Mouse (Mus musculus) forebrain, embryonic 14.5 days (tissue): ENCODE results near the gene Myd88. TPM values are rescaled to one million over a fixed set of nuclear protein-coding genes. Genes with fewer than 3 reads are reported as not detected.

Source experiments
- ATAC-seq: fragments of 200-750 bp; cut with Nextera tagmentation; 2 replicates; pipeline ENCODE4 v1.8.0; 2017; ENCODE audit warnings: mild to moderate bottlenecking, moderate library complexity
- DNase-seq: peaks from one replicate; pipeline ENCODE4 v3.0.0-alpha.2; 2015; ENCODE audit warnings: low spot score
- H3K27ac ChIP-seq: fragments of 300-500 bp; sonication (generic); 2 replicates; pipeline ENCODE4 v1.5.1; 2014; ENCODE audit warnings: low read depth, mild to moderate bottlenecking, control low read depth, low read length, moderate library complexity
- H3K27me3 ChIP-seq: fragments of 300-500 bp; sonication (generic); replicated peaks from 2 replicates; pipeline ENCODE4 v1.6.1; 2014; ENCODE audit warnings: low read length, control low read depth, mixed read lengths; ENCODE audit not compliant: control insufficient read depth, insufficient read depth
- H3K36me3 ChIP-seq: fragments of 300-500 bp; sonication (generic); 2 replicates; pipeline ENCODE4 v1.6.1; 2014; ENCODE audit warnings: low read length, control low read depth; ENCODE audit not compliant: control insufficient read depth, insufficient read depth
- H3K4me1 ChIP-seq: fragments of 300-500 bp; sonication (generic); 2 replicates; pipeline ENCODE4 v1.6.1; 2014; ENCODE audit warnings: antibody characterized with exemption, low read length, control low read depth; ENCODE audit not compliant: control insufficient read depth, insufficient read depth
- H3K4me2 ChIP-seq: fragments of 300-500 bp; sonication (generic); 2 replicates; pipeline ENCODE4 v1.6.1; 2014; ENCODE audit warnings: mild to moderate bottlenecking, control low read depth, low read length
- H3K4me3 ChIP-seq: fragments of 300-500 bp; sonication (generic); 2 replicates; pipeline ENCODE4 v1.5.1; 2014; ENCODE audit warnings: low read depth, low read length, control low read depth
- H3K9ac ChIP-seq: fragments of 300-500 bp; sonication (generic); 2 replicates; pipeline ENCODE4 v1.6.1; 2014; ENCODE audit warnings: mild to moderate bottlenecking, low read length, control low read depth, moderate library complexity
- H3K9me3 ChIP-seq: fragments of 300-500 bp; sonication (generic); replicated peaks from 2 replicates; pipeline ENCODE4 v1.6.1; 2016; ENCODE audit warnings: low read length, control low read depth, mixed read lengths; ENCODE audit not compliant: control insufficient read depth
- WGBS: fragments of 180-500 bp; shearing (Covaris S2); extraction: QIAGEN DNeasy Blood & Tissue Kit; methylation state at CpG from one replicate; pipeline ENCODE4 v1.1.7; 2014; 5-methylcytosine and 5-hydroxymethylcytosine counted together
- polyA plus RNA-seq: library from polyadenylated mRNA; unstranded; fragments of >200 nt; fragmentation: Nextera tagmentation; extraction: Ambion mirVana; gene quantifications from 2 replicates; pipeline ENCODE4 v1.2.1, GENCODE M21; 2014

Gene Myd88
- polyA plus RNA-seq, 1 experiment from 2014 or later, result 5.7 TPM

GRCm38 (mm10) chr9:119321392-119322229 is 19.6 kb downstream of the Myd88 start:
- under 1% methylated on average over 55 of the region's 59 CpGs for WGBS

DNA sequence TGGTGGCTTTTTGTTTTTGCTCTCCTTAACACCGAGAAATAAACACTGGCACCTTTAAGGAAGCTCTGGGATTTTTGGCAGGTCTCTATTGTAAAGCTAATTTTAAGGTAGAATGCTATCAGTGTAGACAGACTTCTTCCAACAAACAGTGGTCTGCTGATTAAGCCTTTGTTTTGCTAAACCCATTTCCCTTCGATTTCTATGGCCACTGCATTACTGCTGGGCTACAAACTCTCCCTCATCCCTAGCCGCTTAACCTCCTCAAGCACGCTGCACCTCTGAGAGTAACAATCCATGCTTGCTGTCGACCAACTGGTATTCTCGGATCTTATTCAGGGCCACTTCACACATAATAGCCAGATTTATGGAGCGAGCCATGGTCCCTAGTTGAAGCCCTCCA is 20.3 kb downstream of the Myd88 start:
- H3K27me3 ChIP-seq, result no peaks in the 10 kb centered on the region
- no peaks in the 10 kb centered on the region for H3K9me3 ChIP-seq
- WGBS, result 8% methylated on average over 7 of the region's 7 CpGs
- H3K36me3 ChIP-seq, result no peaks in the 10 kb centered on the region
- peak overlapping the region; percentile 92 for H3K4me3 ChIP-seq
- ATAC-seq (no peak), DNase-seq (no peak)
- no peak overlapping the region for H3K27ac ChIP-seq
- H3K4me1 ChIP-seq, result peaks cover 17% of the 10 kb centered on the region
- H3K4me2 ChIP-seq, result peak overlapping the region; percentile 98
- peak overlapping the region; percentile 87 for H3K9ac ChIP-seq

More at GRCm38 (mm10) chr9:119321392-119322229, 19.6 kb downstream of the Myd88 start:
- Histone ChIP-seq H3K4me3 (peak overlapping the region; percentile 92), H3K27ac (peak overlapping the region; percentile 91), H3K4me1 (peaks cover 17% of the 10 kb centered on the region), H3K27me3 (no peaks in the 10 kb centered on the region), H3K9ac (peak overlapping the region; percentile 87), H3K4me2 (peak overlapping the region; percentile 98), H3K36me3 (no peaks in the 10 kb centered on the region), H3K9me3 (no peaks in the 10 kb centered on the region)
- DNase-seq, result peak; percentile 16
- peak; percentile 22; the same call in 1 of the 2 replicates for ATAC-seq

DNA sequence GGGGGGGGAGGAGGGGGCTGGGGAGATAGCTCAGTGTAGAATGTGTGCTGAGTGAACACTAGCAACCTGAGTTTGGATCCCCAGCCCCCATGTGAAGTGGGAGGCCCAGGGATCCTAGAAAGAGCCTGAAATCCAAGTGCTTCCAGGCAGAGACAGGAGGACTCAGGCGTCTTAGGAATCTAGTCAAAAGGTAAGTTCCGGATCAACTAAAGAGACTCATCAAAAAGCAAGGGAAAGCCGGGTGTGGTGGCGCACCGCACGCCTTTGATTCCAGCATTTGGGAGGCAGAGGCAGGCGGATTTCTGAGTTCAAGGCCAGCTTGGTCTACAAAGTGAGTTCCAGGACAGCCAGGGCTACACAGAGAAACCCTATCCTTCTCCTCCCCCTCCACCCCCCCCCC is 20.8 kb downstream of the Myd88 start:
- DNase-seq (no peak), ATAC-seq (no peak)
- no peak overlapping the region for H3K9ac ChIP-seq
- peak overlapping the region; percentile 98 for H3K4me2 ChIP-seq
- H3K4me1 ChIP-seq, result peaks cover 17% of the 10 kb centered on the region
- no peak overlapping the region for H3K27ac ChIP-seq
- peak overlapping the region; percentile 92; the same call in 1 of the 2 replicates for H3K4me3 ChIP-seq
- WGBS, result 83% methylated on average over 7 of the region's 7 CpGs
- H3K36me3 ChIP-seq, result no peaks in the 10 kb centered on the region
- no peaks in the 10 kb centered on the region for H3K27me3 ChIP-seq
- H3K9me3 ChIP-seq, result no peaks in the 10 kb centered on the region

DNA sequence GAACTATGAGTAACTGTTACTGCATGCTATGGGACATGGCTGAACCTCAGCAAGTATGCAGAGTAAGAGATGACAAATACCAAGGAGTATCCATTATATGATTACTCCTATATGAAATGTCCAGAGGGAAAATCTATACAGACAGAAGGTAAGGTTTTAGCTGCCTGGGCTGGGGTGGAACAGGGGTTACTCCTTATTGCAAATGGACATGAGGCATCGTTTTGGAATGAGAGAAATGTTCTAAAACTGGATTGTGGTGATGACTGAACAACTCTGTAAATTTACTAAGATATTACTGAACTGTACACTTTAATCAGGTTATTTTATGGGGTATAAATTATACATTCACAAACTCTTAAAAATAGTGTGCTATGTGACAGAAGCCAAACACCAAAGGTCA is 22.3 kb downstream of the Myd88 start:
- Histone ChIP-seq H3K27me3 (no peaks in the 10 kb centered on the region), H3K9me3 (no peaks in the 10 kb centered on the region), H3K9ac (no peak overlapping the region), H3K4me2 (no peak overlapping the region), H3K36me3 (no peaks in the 10 kb centered on the region), H3K27ac (no peak overlapping the region), H3K4me1 (peaks cover 17% of the 10 kb centered on the region), H3K4me3 (no peak overlapping the region)
- no peak for DNase-seq
- 87% methylated on average over 1 of the region's 1 CpGs for WGBS
- no peak for ATAC-seq

DNA sequence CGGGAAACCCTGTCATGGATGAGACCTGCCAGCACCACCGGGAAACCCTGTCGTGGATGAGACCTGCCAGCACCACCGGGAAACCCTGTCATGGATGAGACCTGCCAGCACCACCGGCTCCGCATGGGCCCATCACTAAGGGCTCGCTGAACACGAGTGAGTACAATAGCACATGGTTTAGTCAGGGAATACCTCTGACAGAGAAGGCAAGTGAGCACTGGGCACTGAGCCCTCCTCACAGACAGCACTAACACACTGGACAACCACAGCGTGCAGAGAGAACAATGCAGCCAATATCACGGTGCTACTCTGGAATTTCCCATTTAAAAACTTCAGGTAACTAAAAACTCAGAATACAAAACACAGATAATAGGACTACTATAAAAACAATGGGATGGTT is 28.1 kb downstream of the Myd88 start:
- Histone ChIP-seq H3K36me3 (no peaks in the 10 kb centered on the region), H3K4me2 (no peak overlapping the region), H3K4me1 (no peaks in the 10 kb centered on the region), H3K4me3 (no peak overlapping the region), H3K9ac (no peak overlapping the region), H3K27me3 (no peaks in the 10 kb centered on the region), H3K9me3 (no peaks in the 10 kb centered on the region), H3K27ac (no peak overlapping the region)
- no peak for ATAC-seq
- no peak for DNase-seq
- WGBS, result 91% methylated on average over 10 of the region's 10 CpGs

DNA sequence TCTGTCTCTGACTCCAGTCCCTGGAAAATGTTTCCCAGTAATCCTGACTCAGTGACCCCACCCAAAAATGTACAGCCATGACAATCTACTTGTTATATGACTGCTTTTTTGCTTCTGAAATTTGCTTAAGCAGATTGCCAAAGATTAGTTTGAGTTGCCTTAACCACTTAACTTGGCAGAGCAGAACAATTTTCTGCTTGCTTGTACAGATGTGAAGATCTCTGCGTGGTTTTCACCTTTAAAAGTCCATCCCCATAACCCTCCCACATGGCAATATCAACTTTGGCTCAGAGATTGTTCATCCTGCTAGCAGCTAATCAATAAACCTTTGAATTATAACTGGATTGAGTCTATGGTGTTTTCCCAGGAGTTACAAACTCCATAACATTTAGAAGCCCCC is 32.1 kb downstream of the Myd88 start:
- H3K27ac ChIP-seq, result no peak overlapping the region
- H3K9ac ChIP-seq, result no peak overlapping the region
- ATAC-seq (no peak), DNase-seq (no peak)
- H3K27me3 ChIP-seq, result no peaks in the 10 kb centered on the region
- no peaks in the 10 kb centered on the region for H3K36me3 ChIP-seq
- no peak overlapping the region for H3K4me2 ChIP-seq
- H3K4me3 ChIP-seq, result no peak overlapping the region
- H3K4me1 ChIP-seq, result no peaks in the 10 kb centered on the region
- no peaks in the 10 kb centered on the region for H3K9me3 ChIP-seq
- WGBS, result 97% methylated on average over 1 of the region's 1 CpGs

GRCm38 (mm10) chr9:119305863-119306262 is 35.3 kb downstream of the Myd88 start:
- Histone ChIP-seq H3K27ac (no peak overlapping the region), H3K4me1 (no peaks in the 10 kb centered on the region), H3K27me3 (no peaks in the 10 kb centered on the region), H3K36me3 (peaks cover 7% of the 10 kb centered on the region; the same call in 1 of the 2 replicates), H3K4me2 (no peak overlapping the region), H3K9ac (no peak overlapping the region), H3K9me3 (no peaks in the 10 kb centered on the region), H3K4me3 (no peak overlapping the region)
- ATAC-seq (no peak), DNase-seq (no peak)
- WGBS, result 97% methylated on average over 7 of the region's 7 CpGs

GRCm38 (mm10) chr9:119298563-119298962 is 42.6 kb downstream of the Myd88 start:
- H3K4me2 ChIP-seq, result no peak overlapping the region
- 94% methylated on average over 3 of the region's 3 CpGs for WGBS
- no peak for DNase-seq
- H3K9me3 ChIP-seq, result no peaks in the 10 kb centered on the region
- H3K27ac ChIP-seq, result no peak overlapping the region
- H3K4me3 ChIP-seq, result no peak overlapping the region
- H3K4me1 ChIP-seq, result no peaks in the 10 kb centered on the region
- peaks cover 7% of the 10 kb centered on the region; the same call in 1 of the 2 replicates for H3K36me3 ChIP-seq
- H3K9ac ChIP-seq, result no peak overlapping the region
- H3K27me3 ChIP-seq, result no peaks in the 10 kb centered on the region
- ATAC-seq, result no peak

DNA sequence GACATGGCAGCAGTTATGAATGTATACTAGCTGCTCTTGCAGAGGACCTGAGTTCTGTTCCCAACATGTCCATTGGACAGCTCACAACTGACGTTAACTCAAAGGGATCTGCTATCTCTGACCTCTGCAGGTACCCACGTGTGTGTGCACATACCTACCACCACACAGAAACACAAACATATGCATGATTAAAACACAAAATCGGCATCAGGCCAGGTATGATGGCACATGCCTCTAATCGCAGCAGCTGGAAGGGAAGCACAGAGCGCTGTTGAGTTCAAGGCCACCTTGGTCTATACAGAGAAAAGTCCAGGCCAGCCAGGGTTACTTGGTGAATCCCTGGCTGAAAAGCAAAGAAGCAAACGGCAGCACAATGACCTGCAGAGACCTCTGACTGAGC is 43.5 kb downstream of the Myd88 start:
- no peak overlapping the region for H3K9ac ChIP-seq
- H3K27ac ChIP-seq, result no peak overlapping the region
- no peaks in the 10 kb centered on the region for H3K9me3 ChIP-seq
- H3K4me3 ChIP-seq, result no peak overlapping the region
- DNase-seq (no peak), ATAC-seq (no peak)
- H3K36me3 ChIP-seq, result peaks cover 7% of the 10 kb centered on the region; the same call in 1 of the 2 replicates
- H3K4me1 ChIP-seq, result no peaks in the 10 kb centered on the region
- H3K4me2 ChIP-seq, result no peak overlapping the region
- H3K27me3 ChIP-seq, result no peaks in the 10 kb centered on the region
- WGBS, result 89% methylated on average over 6 of the region's 6 CpGs
